Mouse (Mus musculus): ENCODE data around the gene Ric8b. TPM values are rescaled to one million over a fixed set of nuclear protein-coding genes. Genes with fewer than 3 reads are reported as not detected.

Gene Ric8b
- polyA plus RNA-seq, 1 experiment from 2014 or later: 31.0 TPM

DNA sequence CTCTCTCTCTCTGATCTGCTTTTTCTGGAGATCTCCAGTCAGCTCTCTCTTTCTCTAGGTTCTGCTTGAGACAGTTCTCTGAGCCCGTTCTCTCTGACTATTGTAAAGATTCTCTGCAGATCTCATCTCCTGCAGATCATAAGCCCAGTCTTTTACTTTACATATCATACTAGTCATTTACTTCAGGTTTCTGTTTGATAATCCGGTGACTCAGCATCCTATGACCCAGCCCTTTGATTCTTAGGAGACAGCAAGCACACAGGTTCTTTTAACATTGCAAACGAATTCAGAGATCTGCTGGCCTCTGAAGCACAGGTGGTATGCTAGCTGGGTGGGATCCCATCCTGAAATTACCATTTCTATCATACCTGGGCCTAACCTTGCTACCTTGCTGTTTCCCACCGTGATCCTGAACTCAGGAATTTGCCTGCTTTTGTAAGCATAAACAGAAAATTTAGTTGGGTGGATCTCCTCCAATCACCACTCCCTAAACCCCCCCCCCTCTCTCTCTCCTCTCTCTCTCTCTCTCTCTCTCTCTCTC is 133.3 kb downstream of the Ric8b start:
- Histone ChIP-seq H3K27ac (no peak overlapping the region), H3K9ac (no peak overlapping the region)
- WGBS: 65% methylated on average over 4 of the region's 4 CpGs

DNA sequence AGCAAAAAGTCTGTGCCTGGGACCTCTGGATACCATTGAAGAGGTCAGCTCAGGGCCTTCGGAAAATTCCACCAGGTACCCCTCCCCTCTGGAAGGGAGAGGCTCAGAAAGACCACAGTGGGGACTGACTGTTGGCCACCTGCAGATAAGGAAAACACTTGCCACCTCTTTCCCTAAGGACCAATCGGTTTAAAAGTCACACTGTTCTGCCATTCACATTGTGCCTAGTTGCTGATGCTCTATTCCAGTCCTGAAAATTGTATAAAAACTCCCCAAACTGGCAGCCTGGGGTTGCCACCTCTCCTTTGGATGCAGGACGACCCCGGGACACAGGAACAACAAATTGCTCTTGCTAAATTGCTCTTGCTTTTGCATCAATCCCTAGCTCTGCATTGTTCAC is 135.0 kb downstream of the Ric8b start:
- Histone ChIP-seq H3K36me3 (replicated peaks) (no peaks in the 10 kb centered on the region), H3K9ac (no peak overlapping the region), H3K9me3 (no peaks in the 10 kb centered on the region), H3K4me1 (no peaks in the 10 kb centered on the region), H3K4me3 (replicated peaks) (no peak overlapping the region), H3K27ac (no peak overlapping the region), H3K27me3 (0 out of 2 replicates have a peak, but pooled peaks cover 3% of the 10 kb centered on the region), H3K4me2 (no peak overlapping the region)
- ATAC-seq (ENCODE audit: low FRiP score): no peak
- WGBS: 40% methylated on average over 4 of the region's 4 CpGs

More for the DNA sequence above, 133.3 kb downstream of the Ric8b start:
- Histone ChIP-seq H3K4me1 (no peaks in the 10 kb centered on the region), H3K4me2 (no peak overlapping the region), H3K36me3 (replicated peaks) (no peaks in the 10 kb centered on the region), H3K27me3 (peaks cover 7% of the 10 kb centered on the region), H3K9me3 (no peaks in the 10 kb centered on the region), H3K4me3 (replicated peaks) (no peak overlapping the region)
- no peak for ATAC-seq (ENCODE audit: low FRiP score)

DNA sequence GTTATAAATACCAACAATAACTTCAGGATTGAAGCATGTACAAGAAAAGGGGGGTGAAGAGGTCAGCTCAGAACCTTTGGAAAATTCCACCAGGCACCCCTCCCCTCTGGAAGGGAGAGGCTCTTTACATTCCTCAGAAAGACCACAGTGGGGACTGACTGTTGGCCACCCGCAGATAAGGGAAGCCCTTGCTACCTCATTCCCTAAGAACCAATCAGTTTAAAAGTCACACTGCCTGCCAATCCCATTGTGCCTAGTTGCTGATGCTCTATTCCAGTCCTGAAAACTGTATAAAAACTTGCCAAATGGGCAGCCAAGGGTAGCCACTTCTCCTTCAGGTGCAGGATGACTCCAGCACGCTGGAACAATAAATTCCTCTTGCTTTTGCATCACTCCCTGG is 137.5 kb downstream of the Ric8b start:
- Histone ChIP-seq H3K9me3 (no peaks in the 10 kb centered on the region), H3K27ac (no peak overlapping the region), H3K36me3 (replicated peaks) (no peaks in the 10 kb centered on the region), H3K4me1 (no peaks in the 10 kb centered on the region), H3K4me2 (no peak overlapping the region), H3K9ac (no peak overlapping the region), H3K27me3 (0 out of 2 replicates have a peak, but pooled peaks cover 3% of the 10 kb centered on the region), H3K4me3 (replicated peaks) (no peak overlapping the region)
- 92% methylated on average over 2 of the region's 2 CpGs for WGBS
- no peak for ATAC-seq (ENCODE audit: low FRiP score)

Other genes with a start within 250 kb of the Ric8b start
- gene Rfx4, start 161.6 kb upstream of the Ric8b start, polyA plus RNA-seq (2016; fragmentation: Nextera tagmentation; extraction: Ambion mirVana): 24.8 and 26.5 TPM in 2 replicates
- 1.3 and 2.0 TPM in 2 replicates for gene Fhl4, start 184.9 kb downstream of the Ric8b start, polyA plus RNA-seq (2016; fragmentation: Nextera tagmentation; extraction: Ambion mirVana)
- 60.6 and 61.6 TPM in 2 replicates for gene Tmem263, start 185.0 kb downstream of the Ric8b start, polyA plus RNA-seq (2016; fragmentation: Nextera tagmentation; extraction: Ambion mirVana)
- gene Mterf2, start 210.4 kb downstream of the Ric8b start, polyA plus RNA-seq (2016; fragmentation: Nextera tagmentation; extraction: Ambion mirVana): 26.1 and 30.0 TPM in 2 replicates